Mouse (Mus musculus): ENCODE results near the gene Cald1.

DNA sequence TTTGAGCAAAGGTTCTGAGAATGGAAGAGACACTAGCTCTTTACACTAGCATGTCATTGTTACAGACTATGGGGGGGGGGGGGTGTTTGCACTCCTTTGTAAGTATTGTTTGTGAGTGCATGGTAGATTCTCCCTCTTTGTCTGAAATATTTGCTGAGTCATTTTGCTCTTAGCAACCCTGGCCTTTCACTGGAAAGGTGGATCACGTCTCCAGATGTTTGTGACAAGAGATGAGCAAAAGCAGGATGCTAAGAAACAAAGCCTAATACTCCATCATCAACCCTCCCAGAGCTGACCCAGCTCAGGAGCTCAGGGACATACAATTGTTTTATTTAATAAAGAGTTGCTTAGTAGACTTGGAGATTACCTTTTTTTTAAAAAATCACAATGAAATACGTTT is 138.6 kb downstream of the Cald1 start:
- TF ChIP-seq POLR2A (IDR thresholded peaks at IDR 0.05; ENCODE audit: extremely low read depth, insufficient read depth, low read length) (no peak), CTCF (IDR thresholded peaks at IDR 0.05; ENCODE audit: low read depth, low read length) (no peak)
